8 mouse cellular contexts compared by ENCODE assay signal in the genomic region with DNA sequence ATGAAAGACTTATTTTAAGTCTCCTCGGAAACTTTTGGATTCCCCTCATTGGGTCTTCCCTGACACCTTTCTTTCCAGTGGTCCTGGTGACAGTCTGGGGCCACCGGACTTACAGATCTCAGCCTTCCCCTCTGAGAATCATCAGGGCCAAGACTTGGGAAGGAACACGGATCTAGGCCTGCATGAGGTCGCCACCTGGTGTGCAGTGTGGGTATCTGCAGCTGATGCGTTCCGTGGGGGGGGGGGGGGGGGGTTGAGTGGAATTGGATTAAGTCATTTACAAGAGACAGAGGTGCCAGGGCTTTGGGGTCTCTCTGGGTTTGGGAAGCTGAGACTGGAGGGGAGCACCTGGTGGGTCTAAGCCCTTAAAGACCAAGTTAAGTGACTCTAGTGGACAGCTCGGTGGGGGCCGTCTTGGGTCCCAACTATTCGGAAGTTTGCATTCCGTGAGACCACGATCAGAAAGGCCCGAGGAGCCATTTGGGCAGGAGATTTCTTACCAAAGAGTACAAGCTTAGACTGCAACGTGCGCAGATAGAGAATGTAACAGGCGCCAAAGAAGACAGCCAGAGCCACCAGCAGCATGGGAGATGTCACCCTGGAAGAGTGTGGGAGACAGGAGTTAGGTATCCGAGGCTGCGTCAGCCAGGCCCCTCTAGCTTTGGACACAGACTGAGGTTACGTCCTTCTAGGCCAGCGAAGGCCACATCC. TPM values are rescaled to one million over a fixed set of nuclear protein-coding genes. Genes with fewer than 3 reads are reported as not detected.
DNase-seq lines count a peak whose midpoint lies in the region; ATAC-seq lines count a peak whose summit lies in the region.

No protein-coding gene starts in this region.

- H3K27me3 ChIP-seq in heart, embryonic 15.5 days: no peaks in the 10 kb centered on the region
- H3K27me3 ChIP-seq in stomach, embryonic 16.5 days (ENCODE audit: control insufficient read depth, insufficient read depth, low read length): no peaks in the 10 kb centered on the region

- H3K9me3 ChIP-seq in heart, embryonic 15.5 days (replicated peaks): no peaks in the 10 kb centered on the region
- no peaks in the 10 kb centered on the region for H3K9me3 ChIP-seq in stomach, embryonic 16.5 days (replicated peaks; ENCODE audit: control insufficient read depth, low read length)

- H3K27ac ChIP-seq in heart, embryonic 15.5 days: peak overlapping the region; percentile 81
- peak overlapping the region; percentile 89 for H3K27ac ChIP-seq in stomach, embryonic 16.5 days (ENCODE audit: low read length)

- no peak for ATAC-seq in heart, embryonic 15.5 days (replicated peaks; ENCODE audit: insufficient number of reproducible peaks, insufficient read depth, low FRiP score, low read depth)
- peak; percentile 38 for ATAC-seq in megakaryocyte progenitor cell, adult 5-6 weeks (replicated peaks; ENCODE audit: poor library complexity)
- ATAC-seq in stomach, embryonic 16.5 days (ENCODE audit: insufficient read depth, low FRiP score): no peak

- peak overlapping the region; percentile 89 for H3K4me3 ChIP-seq in heart, embryonic 15.5 days
- H3K4me3 ChIP-seq in stomach, embryonic 16.5 days (replicated peaks; ENCODE audit: low read length): peak overlapping the region; percentile 89

- peak overlapping the region; percentile 79 for H3K4me2 ChIP-seq in heart, embryonic 15.5 days
- H3K4me2 ChIP-seq in stomach, embryonic 16.5 days (ENCODE audit: low read depth, low read length): peak overlapping the region; percentile 90

- peaks cover 10% of the 10 kb centered on the region for H3K4me1 ChIP-seq in heart, embryonic 15.5 days (replicated peaks)
- H3K4me1 ChIP-seq in stomach, embryonic 16.5 days (ENCODE audit: control insufficient read depth, insufficient read depth, low read length): peaks cover 10% of the 10 kb centered on the region; the same call in 1 of the 2 replicates

- peak overlapping the region; percentile 91 for H3K9ac ChIP-seq in heart, embryonic 15.5 days
- H3K9ac ChIP-seq in stomach, embryonic 16.5 days (ENCODE audit: low read length): peak overlapping the region; percentile 92

- peaks cover 10% of the 10 kb centered on the region for H3K36me3 ChIP-seq in heart, embryonic 15.5 days
- H3K36me3 ChIP-seq in stomach, embryonic 16.5 days (ENCODE audit: control insufficient read depth, insufficient read depth, low read length): peaks cover 8% of the 10 kb centered on the region; the same call in 1 of the 2 replicates

- DNase-seq in adrenal gland, adult (ENCODE audit: inconsistent age in 2 of 2, low spot score in 1 of 2): peak; percentile 42 to 70
- DNase-seq in adrenal gland, postnatal 4 days (ENCODE audit: low spot score in 2 of 2): no peak
- peak; percentile 57 for DNase-seq in MN1 (ENCODE audit: low spot score)
- DNase-seq in embryo, embryonic 10.5 days (ENCODE audit: low spot score): peak; percentile 73
- DNase-seq in kidney, postnatal 4 days: peak; percentile 61 to 71

- WGBS in heart, embryonic 15.5 days: 12% methylated on average over 17 of the region's 19 CpGs
- 7% methylated on average over 19 of the region's 19 CpGs for WGBS in stomach, embryonic 16.5 days

RNA-seq across cellular contexts. Expression of gene Rabac1, which starts 1.1 kb away (rescaled TPM):
- total RNA-seq in adrenal gland, postnatal 4 days (2021): 100 to 1,000 TPM; 204 to 208 TPM
- 211 and 225 TPM in 2 replicates for polyA plus RNA-seq in heart, embryonic 15.5 days (2015; fragmentation: Nextera tagmentation; extraction: Ambion mirVana)
- 95.6 and 117 TPM in 2 replicates for total RNA-seq in megakaryocyte progenitor cell, adult 5-6 weeks (2015)
- 89.2 and 101 TPM in 2 replicates for total RNA-seq in megakaryocyte progenitor cell, adult 5-6 weeks (2017)
- polyA plus RNA-seq in stomach, embryonic 16.5 days (2015; fragmentation: Nextera tagmentation; extraction: Ambion mirVana): 186 and 227 TPM in 2 replicates

RNA-seq across cellular contexts. Expression of gene Gm4881, which starts 27.1 kb away (rescaled TPM):
- not detected for total RNA-seq in adrenal gland, postnatal 4 days (2021)
- polyA plus RNA-seq in heart, embryonic 15.5 days (2015; fragmentation: Nextera tagmentation; extraction: Ambion mirVana): not detected in 2 replicates
- not detected in 2 replicates for total RNA-seq in megakaryocyte progenitor cell, adult 5-6 weeks (2015)
- not detected in 2 replicates for total RNA-seq in megakaryocyte progenitor cell, adult 5-6 weeks (2017)
- polyA plus RNA-seq in stomach, embryonic 16.5 days (2015; fragmentation: Nextera tagmentation; extraction: Ambion mirVana): not detected in 2 replicates

RNA-seq across cellular contexts. Expression of gene Atp1a3, which starts 34.3 kb away (rescaled TPM):
- 10 to 100 TPM; 66.4 to 69.0 TPM for total RNA-seq in adrenal gland, postnatal 4 days (2021)
- polyA plus RNA-seq in heart, embryonic 15.5 days (2015; fragmentation: Nextera tagmentation; extraction: Ambion mirVana): 0.54 and 1.9 TPM in 2 replicates
- 24.4 and 35.2 TPM in 2 replicates for total RNA-seq in megakaryocyte progenitor cell, adult 5-6 weeks (2015)
- 18.4 and 28.5 TPM in 2 replicates for total RNA-seq in megakaryocyte progenitor cell, adult 5-6 weeks (2017)
- polyA plus RNA-seq in stomach, embryonic 16.5 days (2015; fragmentation: Nextera tagmentation; extraction: Ambion mirVana): 3.5 and 3.9 TPM in 2 replicates

Comparison
In these comparisons a context has a peak if more than half of its experiments do, and no peak if none do; other contexts are left out.
1. DNase-seq: peak in adrenal gland, adult (2 of 2), MN1 (single experiment), embryo, embryonic 10.5 days (single experiment) and kidney, postnatal 4 days (2 of 2); none in adrenal gland, postnatal 4 days (0 of 2).